Mouse (Mus musculus): ENCODE measurements around the gene Fbxo2. TPM values are rescaled to one million over a fixed set of nuclear protein-coding genes. Genes with fewer than 3 reads are reported as not detected.

Gene Fbxo2
- polyA plus RNA-seq, 1 experiment from 2014 or later: 2.8 TPM

GRCm38 (mm10) chr4:148134988-148135387 lies 25.4 kb upstream of the Fbxo2 start:
- Histone ChIP-seq H3K4me3 (ENCODE audit: low read depth, low read length) (no peak overlapping the region), H3K4me1 (ENCODE audit: control insufficient read depth, insufficient read depth, low read length) (peaks cover 13% of the 10 kb centered on the region), H3K4me2 (ENCODE audit: low read depth) (no peak overlapping the region), H3K27me3 (ENCODE audit: control insufficient read depth, insufficient read depth, low read length) (peaks cover 5% of the 10 kb centered on the region; the same call in 1 of the 2 replicates), H3K27ac (ENCODE audit: low read depth, low read length) (no peak overlapping the region), H3K9ac (ENCODE audit: low read length) (no peak overlapping the region), H3K36me3 (ENCODE audit: control insufficient read depth, insufficient read depth, low read length) (no peaks in the 10 kb centered on the region), H3K9me3 (ENCODE audit: control insufficient read depth, low read length) (no peaks in the 10 kb centered on the region)
- no peak for DNase-seq (ENCODE audit: low spot score)
- ATAC-seq (ENCODE audit: insufficient read depth, low FRiP score, low TSS enrichment): no peak
- WGBS: 88% methylated on average over 8 of the region's 8 CpGs

- Histone ChIP-seq H3K27me3 (ENCODE audit: control insufficient read depth, insufficient read depth, low read length) (no peaks in the 10 kb centered on the region), H3K4me3 (ENCODE audit: low read depth, low read length) (no peak overlapping the region), H3K9ac (ENCODE audit: low read length) (no peak overlapping the region), H3K9me3 (ENCODE audit: control insufficient read depth, low read length) (no peaks in the 10 kb centered on the region), H3K27ac (ENCODE audit: low read depth, low read length) (no peak overlapping the region), H3K4me2 (ENCODE audit: low read depth) (no peak overlapping the region), H3K36me3 (ENCODE audit: control insufficient read depth, insufficient read depth, low read length) (no peaks in the 10 kb centered on the region), H3K4me1 (ENCODE audit: control insufficient read depth, insufficient read depth, low read length) (peaks cover 7% of the 10 kb centered on the region; the same call in 1 of the 2 replicates)
- DNase-seq (ENCODE audit: low spot score): no peak
- 74% methylated on average over 8 of the region's 8 CpGs for WGBS
- ATAC-seq (ENCODE audit: insufficient read depth, low FRiP score, low TSS enrichment): no peak
These were observed 22.9 kb upstream of the Fbxo2 start for GRCm38 (mm10) chr4:148137503-148137902.

- Histone ChIP-seq H3K9ac (ENCODE audit: low read length) (peak overlapping the region; percentile 14; the same call in 1 of the 2 replicates), H3K4me3 (ENCODE audit: low read depth, low read length) (peak overlapping the region; percentile 45), H3K4me1 (ENCODE audit: control insufficient read depth, insufficient read depth, low read length) (peaks cover 7% of the 10 kb centered on the region; the same call in 1 of the 2 replicates), H3K27ac (ENCODE audit: low read depth, low read length) (peak overlapping the region; percentile 69; the same call in 1 of the 2 replicates), H3K36me3 (ENCODE audit: control insufficient read depth, insufficient read depth, low read length) (no peaks in the 10 kb centered on the region), H3K9me3 (ENCODE audit: control insufficient read depth, low read length) (no peaks in the 10 kb centered on the region), H3K27me3 (ENCODE audit: control insufficient read depth, insufficient read depth, low read length) (no peaks in the 10 kb centered on the region), H3K4me2 (ENCODE audit: low read depth) (peak overlapping the region; percentile 60)
- peak; percentile 46 for ATAC-seq (ENCODE audit: insufficient read depth, low FRiP score, low TSS enrichment)
- DNase-seq (ENCODE audit: low spot score): no peak
- under 1% methylated on average over 12 of the region's 12 CpGs for WGBS
These were observed 20.7 kb upstream of the Fbxo2 start for GRCm38 (mm10) chr4:148139767-148140097.

GRCm38 (mm10) chr4:148140098-148141011 lies 20.1 kb upstream of the Fbxo2 start:
- peak; percentile 93 for ATAC-seq (ENCODE audit: insufficient read depth, low FRiP score, low TSS enrichment)
- under 1% methylated on average over 65 of the region's 65 CpGs for WGBS
- peak overlapping the region; percentile 45 for H3K4me3 ChIP-seq (ENCODE audit: low read depth, low read length)

GRCm38 (mm10) chr4:148143721-148144120 lies 16.7 kb upstream of the Fbxo2 start:
- H3K36me3 ChIP-seq (ENCODE audit: control insufficient read depth, insufficient read depth, low read length): peaks cover 7% of the 10 kb centered on the region
- H3K4me2 ChIP-seq (ENCODE audit: low read depth): no peak overlapping the region
- no peak overlapping the region for H3K9ac ChIP-seq (ENCODE audit: low read length)
- peaks cover 5% of the 10 kb centered on the region; the same call in 1 of the 2 replicates for H3K4me1 ChIP-seq (ENCODE audit: control insufficient read depth, insufficient read depth, low read length)
- H3K9me3 ChIP-seq (ENCODE audit: control insufficient read depth, low read length): no peaks in the 10 kb centered on the region
- H3K27me3 ChIP-seq (ENCODE audit: control insufficient read depth, insufficient read depth, low read length): no peaks in the 10 kb centered on the region
- no peak for DNase-seq (ENCODE audit: low spot score)
- H3K4me3 ChIP-seq (ENCODE audit: low read depth, low read length): no peak overlapping the region
- 93% methylated on average over 5 of the region's 5 CpGs for WGBS
- no peak overlapping the region for H3K27ac ChIP-seq (ENCODE audit: low read depth, low read length)
- no peak for ATAC-seq (ENCODE audit: insufficient read depth, low FRiP score, low TSS enrichment)

More at GRCm38 (mm10) chr4:148140098-148141011, 20.1 kb upstream of the Fbxo2 start:
- DNase-seq (ENCODE audit: low spot score): peak; percentile 97
- Histone ChIP-seq H3K4me2 (ENCODE audit: low read depth) (peak overlapping the region; percentile 60), H3K36me3 (ENCODE audit: control insufficient read depth, insufficient read depth, low read length) (peaks cover 4% of the 10 kb centered on the region), H3K27ac (ENCODE audit: low read depth, low read length) (peak overlapping the region; percentile 69), H3K27me3 (ENCODE audit: control insufficient read depth, insufficient read depth, low read length) (no peaks in the 10 kb centered on the region), H3K9me3 (ENCODE audit: control insufficient read depth, low read length) (no peaks in the 10 kb centered on the region), H3K9ac (ENCODE audit: low read length) (peak overlapping the region; percentile 46), H3K4me1 (ENCODE audit: control insufficient read depth, insufficient read depth, low read length) (peaks cover 7% of the 10 kb centered on the region; the same call in 1 of the 2 replicates)

- Histone ChIP-seq H3K9me3 (ENCODE audit: control insufficient read depth, low read length) (no peaks in the 10 kb centered on the region), H3K4me1 (ENCODE audit: control insufficient read depth, insufficient read depth, low read length) (peaks cover 5% of the 10 kb centered on the region; the same call in 1 of the 2 replicates), H3K9ac (ENCODE audit: low read length) (no peak overlapping the region), H3K27me3 (ENCODE audit: control insufficient read depth, insufficient read depth, low read length) (no peaks in the 10 kb centered on the region), H3K27ac (ENCODE audit: low read depth, low read length) (no peak overlapping the region), H3K4me2 (ENCODE audit: low read depth) (no peak overlapping the region), H3K4me3 (ENCODE audit: low read depth, low read length) (no peak overlapping the region), H3K36me3 (ENCODE audit: control insufficient read depth, insufficient read depth, low read length) (peaks cover 7% of the 10 kb centered on the region)
- ATAC-seq (ENCODE audit: insufficient read depth, low FRiP score, low TSS enrichment) (no peak), DNase-seq (ENCODE audit: low spot score) (no peak)
- WGBS: 88% methylated on average over 2 of the region's 2 CpGs
These were observed 12.7 kb upstream of the Fbxo2 start for GRCm38 (mm10) chr4:148147714-148148113.

- DNase-seq (ENCODE audit: low spot score): no peak
- no peak for ATAC-seq (ENCODE audit: insufficient read depth, low FRiP score, low TSS enrichment)
- no peaks in the 10 kb centered on the region for H3K27me3 ChIP-seq (ENCODE audit: control insufficient read depth, insufficient read depth, low read length)
- H3K4me3 ChIP-seq (ENCODE audit: low read depth, low read length): no peak overlapping the region
- H3K9me3 ChIP-seq (ENCODE audit: control insufficient read depth, low read length): no peaks in the 10 kb centered on the region
- no peak overlapping the region for H3K4me2 ChIP-seq (ENCODE audit: low read depth)
- H3K36me3 ChIP-seq (ENCODE audit: control insufficient read depth, insufficient read depth, low read length): peaks cover 7% of the 10 kb centered on the region
- H3K9ac ChIP-seq (ENCODE audit: low read length): no peak overlapping the region
- H3K27ac ChIP-seq (ENCODE audit: low read depth, low read length): no peak overlapping the region
- H3K4me1 ChIP-seq (ENCODE audit: control insufficient read depth, insufficient read depth, low read length): peaks cover 5% of the 10 kb centered on the region; the same call in 1 of the 2 replicates
- WGBS: 56% methylated on average over 12 of the region's 12 CpGs
These were observed 10.9 kb upstream of the Fbxo2 start for GRCm38 (mm10) chr4:148149540-148149939.

- Histone ChIP-seq H3K9me3 (ENCODE audit: control insufficient read depth, low read length) (no peaks in the 10 kb centered on the region), H3K36me3 (ENCODE audit: control insufficient read depth, insufficient read depth, low read length) (peaks cover 4% of the 10 kb centered on the region; the same call in 1 of the 2 replicates), H3K9ac (ENCODE audit: low read length) (no peak overlapping the region), H3K27ac (ENCODE audit: low read depth, low read length) (no peak overlapping the region), H3K4me1 (ENCODE audit: control insufficient read depth, insufficient read depth, low read length) (peaks cover 5% of the 10 kb centered on the region; the same call in 1 of the 2 replicates), H3K4me3 (ENCODE audit: low read depth, low read length) (no peak overlapping the region), H3K4me2 (ENCODE audit: low read depth) (no peak overlapping the region), H3K27me3 (ENCODE audit: control insufficient read depth, insufficient read depth, low read length) (no peaks in the 10 kb centered on the region)
- WGBS: 37% methylated on average over 7 of the region's 7 CpGs
- ATAC-seq (ENCODE audit: insufficient read depth, low FRiP score, low TSS enrichment): no peak
- no peak for DNase-seq (ENCODE audit: low spot score)
These were observed 10.2 kb upstream of the Fbxo2 start for GRCm38 (mm10) chr4:148150242-148150641.

- H3K4me1 ChIP-seq (ENCODE audit: control insufficient read depth, insufficient read depth, low read length): peaks cover 5% of the 10 kb centered on the region; the same call in 1 of the 2 replicates
- WGBS: 58% methylated on average over 3 of the region's 3 CpGs
- H3K4me3 ChIP-seq (ENCODE audit: low read depth, low read length): peak overlapping the region; percentile 58
- DNase-seq (ENCODE audit: low spot score) (no peak), ATAC-seq (ENCODE audit: insufficient read depth, low FRiP score, low TSS enrichment) (no peak)
- H3K36me3 ChIP-seq (ENCODE audit: control insufficient read depth, insufficient read depth, low read length): peaks cover 6% of the 10 kb centered on the region
- H3K9me3 ChIP-seq (ENCODE audit: control insufficient read depth, low read length): no peaks in the 10 kb centered on the region
- H3K4me2 ChIP-seq (ENCODE audit: low read depth): peak overlapping the region; percentile 96
- no peak overlapping the region; the same call in 1 of the 2 replicates for H3K27ac ChIP-seq (ENCODE audit: low read depth, low read length)
- H3K9ac ChIP-seq (ENCODE audit: low read length): peak overlapping the region; percentile 72; the same call in 1 of the 2 replicates
- no peaks in the 10 kb centered on the region for H3K27me3 ChIP-seq (ENCODE audit: control insufficient read depth, insufficient read depth, low read length)
These were observed 9.5 kb upstream of the Fbxo2 start for GRCm38 (mm10) chr4:148150953-148151266.

Measured in neural tube, embryonic 11.5 days (tissue).